Mouse (Mus musculus) lung, postnatal 0 days (tissue): Measurements from ENCODE around the gene Bola1. TPM values are rescaled to one million over a fixed set of nuclear protein-coding genes. Genes with fewer than 3 reads are reported as not detected.

Source experiments
- ATAC-seq: fragments of 200-750 bp; cut with Nextera tagmentation; 2 replicates; pipeline ENCODE4 v1.8.0; 2017; ENCODE audit warnings: moderate library complexity
- DNase-seq: peaks from one replicate; pipeline ENCODE4 v3.0.0-alpha.2; 2016; ENCODE audit warnings: low spot score
- H3K27ac ChIP-seq: fragments of 300-500 bp; sonication (generic); 2 replicates; pipeline ENCODE4 v1.5.1; 2014; ENCODE audit warnings: antibody characterized with exemption, mild to moderate bottlenecking, low read length, mixed read lengths
- H3K27me3 ChIP-seq: fragments of 300-500 bp; sonication (generic); replicated peaks from 2 replicates; pipeline ENCODE4 v1.6.1; 2014; ENCODE audit warnings: low read length, mixed read lengths; ENCODE audit not compliant: insufficient read depth
- H3K36me3 ChIP-seq: fragments of 300-500 bp; sonication (generic); 2 replicates; pipeline ENCODE4 v1.6.1; 2014; ENCODE audit warnings: low read length, mixed read lengths; ENCODE audit not compliant: insufficient read depth
- H3K4me1 ChIP-seq: fragments of 300-500 bp; sonication (generic); 2 replicates; pipeline ENCODE4 v1.6.1; 2014; ENCODE audit warnings: antibody characterized with exemption, low read depth, low read length, mixed read lengths; ENCODE audit not compliant: insufficient read depth
- H3K4me2 ChIP-seq: fragments of 300-500 bp; sonication (generic); replicated peaks from 2 replicates; pipeline ENCODE4 v1.6.1; 2014; ENCODE audit warnings: low read depth, mild to moderate bottlenecking, low read length, moderate library complexity, mixed read lengths
- H3K4me3 ChIP-seq: fragments of 300-500 bp; sonication (generic); 2 replicates; pipeline ENCODE4 v1.5.1; 2014; ENCODE audit warnings: low read depth, low read length
- H3K9ac ChIP-seq: fragments of 300-500 bp; sonication (generic); replicated peaks from 2 replicates; pipeline ENCODE4 v1.6.1; 2014; ENCODE audit warnings: low read depth, mild to moderate bottlenecking
- H3K9me3 ChIP-seq: fragments of 300-500 bp; sonication (generic); 2 replicates; pipeline ENCODE4 v1.6.1; 2016; ENCODE audit warnings: low read length, mixed read lengths
- CTCF ChIP-seq: IDR thresholded peaks from 2 replicates; pipeline ENCODE4 v1.5.1; 2016; ENCODE audit warnings: antibody characterized with exemption, mild to moderate bottlenecking
- EP300 ChIP-seq: IDR thresholded peaks from 2 replicates; pipeline ENCODE4 v1.6.1; 2016; ENCODE audit warnings: antibody characterized with exemption, mild to moderate bottlenecking, control low read depth
- WGBS: fragments of 180-500 bp; shearing (Covaris S2); extraction: QIAGEN DNeasy Blood & Tissue Kit; methylation state at CpG from one replicate; pipeline ENCODE4 v1.1.7; 2014; 5-methylcytosine and 5-hydroxymethylcytosine counted together
- polyA plus RNA-seq: library from polyadenylated mRNA; unstranded; fragments of >200 nt; fragmentation: Nextera tagmentation; extraction: Ambion mirVana; gene quantifications from 2 replicates; pipeline ENCODE4 v1.2.1, GENCODE M21; 2015

Bola1 gene
- polyA plus RNA-seq, 1 experiment from 2014 or later: 50.1 TPM

DNA sequence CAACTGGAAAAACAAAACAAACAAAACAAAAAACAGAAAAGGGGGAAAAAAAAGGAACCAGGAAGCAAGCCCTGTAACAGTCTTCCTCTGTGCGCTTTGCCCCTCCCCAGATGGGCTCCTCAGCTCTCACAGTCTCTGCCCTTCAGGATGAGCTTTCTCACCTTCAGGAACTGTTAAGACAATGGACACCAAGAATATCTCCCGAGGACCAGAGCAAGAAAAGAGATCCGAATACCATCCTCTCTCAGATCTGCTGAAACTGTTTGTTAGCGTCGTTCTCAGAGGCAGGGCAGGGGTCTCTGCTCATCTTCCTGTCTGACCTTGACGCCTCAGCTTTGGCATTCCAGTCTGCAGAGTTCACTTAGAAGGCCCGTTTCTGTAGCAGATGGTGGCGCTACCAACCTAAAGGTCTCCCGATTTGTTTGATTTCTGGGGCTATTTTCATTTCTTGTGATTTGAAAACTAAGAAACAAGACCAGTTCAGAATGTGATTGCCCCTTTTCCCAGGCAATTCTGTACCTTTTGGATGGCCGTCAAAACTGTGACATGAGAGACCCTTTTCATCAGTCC, 48.4 kb downstream of the Bola1 start:
- peak overlapping the region; percentile 81; the same call in 1 of the 2 replicates for H3K4me3 ChIP-seq
- 42% methylated on average over 10 of the region's 10 CpGs for WGBS
- H3K27me3 ChIP-seq: no peaks in the 10 kb centered on the region
- H3K9ac ChIP-seq: 0 out of 2 replicates have a peak overlapping the region, but pooled peaks have one; percentile 5
- TF ChIP-seq EP300: no peak
- no peak for TF ChIP-seq CTCF
- H3K27ac ChIP-seq: peak overlapping the region; percentile 99
- H3K4me2 ChIP-seq: peak overlapping the region; percentile 87
- H3K4me1 ChIP-seq: peaks cover 19% of the 10 kb centered on the region; the same call in 1 of the 2 replicates
- no peak for ATAC-seq
- peak; percentile 27 for DNase-seq
- 0 out of 2 replicates have a peak, but pooled peaks cover 6% of the 10 kb centered on the region for H3K36me3 ChIP-seq
- no peaks in the 10 kb centered on the region for H3K9me3 ChIP-seq

DNA sequence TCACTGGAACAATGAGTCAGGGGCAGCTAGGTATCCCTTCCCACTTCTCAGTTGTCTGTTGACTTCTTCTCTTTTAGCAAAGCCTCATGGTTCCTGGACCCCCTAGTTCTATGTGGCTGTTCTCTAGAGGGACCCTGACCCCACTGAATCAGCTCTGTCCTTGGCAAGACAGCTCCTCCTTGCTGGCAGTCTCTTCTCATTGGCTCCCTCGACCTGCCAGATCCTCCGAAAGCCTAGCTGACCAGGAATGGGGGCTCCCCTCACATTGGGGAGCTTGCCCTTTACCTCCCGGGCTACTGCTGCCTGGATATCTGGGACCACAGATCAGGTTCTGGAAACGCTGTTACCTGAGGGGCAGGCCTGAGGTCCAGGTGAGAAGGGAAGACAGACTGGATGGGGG, 49.2 kb downstream of the Bola1 start:
- ATAC-seq: no peak
- H3K4me2 ChIP-seq: no peak overlapping the region

DNA sequence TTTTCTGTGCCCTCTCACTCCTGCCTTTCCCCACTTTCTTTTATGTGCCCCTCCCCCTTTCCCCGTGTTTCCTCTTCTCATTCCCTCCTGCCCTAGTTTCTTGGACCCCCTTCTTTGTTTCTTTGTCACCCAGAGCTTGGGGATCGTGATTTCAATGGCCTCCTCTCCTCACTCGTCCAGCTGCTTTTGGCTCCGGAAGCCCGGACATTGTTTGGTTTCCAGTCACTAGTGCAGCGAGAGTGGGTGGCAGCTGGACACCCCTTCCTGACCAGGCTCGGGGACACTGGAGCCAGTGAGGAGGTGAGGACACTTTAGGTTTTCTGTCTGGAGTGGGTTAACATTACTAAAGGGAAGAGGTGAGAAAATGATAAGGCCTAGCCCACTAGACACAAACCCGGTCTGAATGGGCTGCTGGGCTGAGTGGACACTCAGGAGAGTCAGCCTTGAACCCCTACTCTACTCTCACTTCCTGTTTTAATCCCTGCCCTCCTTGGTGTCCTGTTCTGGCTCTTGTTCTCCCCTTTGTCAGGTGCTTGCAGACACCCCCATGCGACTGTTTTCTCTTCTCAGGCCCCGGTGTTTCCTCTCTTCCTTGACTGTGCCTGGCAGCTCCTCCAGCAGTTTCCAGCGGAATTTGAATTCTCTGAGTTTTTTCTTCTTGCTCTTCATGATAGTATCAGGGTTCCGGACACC, 50.9 kb downstream of the Bola1 start:
- Histone ChIP-seq H3K4me2 (no peak overlapping the region), H3K27me3 (no peaks in the 10 kb centered on the region), H3K9ac (no peak overlapping the region), H3K4me1 (peaks cover 19% of the 10 kb centered on the region; the same call in 1 of the 2 replicates), H3K9me3 (no peaks in the 10 kb centered on the region), H3K27ac (no peak overlapping the region), H3K4me3 (no peak overlapping the region), H3K36me3 (no peaks in the 10 kb centered on the region)
- no peak for TF ChIP-seq EP300
- TF ChIP-seq CTCF: no peak
- WGBS: 44% methylated on average over 12 of the region's 12 CpGs
- DNase-seq: no peak
- no peak for ATAC-seq

More for the DNA sequence above, 49.2 kb downstream of the Bola1 start:
- Histone ChIP-seq H3K27me3 (no peaks in the 10 kb centered on the region), H3K9ac (no peak overlapping the region), H3K9me3 (no peaks in the 10 kb centered on the region), H3K36me3 (0 out of 2 replicates have a peak, but pooled peaks cover 5% of the 10 kb centered on the region), H3K27ac (no peak overlapping the region), H3K4me1 (peaks cover 19% of the 10 kb centered on the region; the same call in 1 of the 2 replicates), H3K4me3 (no peak overlapping the region)
- no peak for DNase-seq
- TF ChIP-seq CTCF: no peak
- TF ChIP-seq EP300: no peak
- 83% methylated on average over 4 of the region's 4 CpGs for WGBS

- Histone ChIP-seq H3K27ac (no peak overlapping the region), H3K36me3 (no peaks in the 10 kb centered on the region), H3K4me3 (no peak overlapping the region), H3K4me2 (no peak overlapping the region), H3K9ac (no peak overlapping the region), H3K9me3 (no peaks in the 10 kb centered on the region), H3K4me1 (peaks cover 16% of the 10 kb centered on the region; the same call in 1 of the 2 replicates), H3K27me3 (no peaks in the 10 kb centered on the region)
- 91% methylated on average over 6 of the region's 6 CpGs for WGBS
- TF ChIP-seq EP300 (no peak), CTCF (no peak)
- no peak for DNase-seq
- no peak for ATAC-seq
Measured at GRCm38 (mm10) chr3:96163040-96163439, 56.5 kb downstream of the Bola1 start.

DNA sequence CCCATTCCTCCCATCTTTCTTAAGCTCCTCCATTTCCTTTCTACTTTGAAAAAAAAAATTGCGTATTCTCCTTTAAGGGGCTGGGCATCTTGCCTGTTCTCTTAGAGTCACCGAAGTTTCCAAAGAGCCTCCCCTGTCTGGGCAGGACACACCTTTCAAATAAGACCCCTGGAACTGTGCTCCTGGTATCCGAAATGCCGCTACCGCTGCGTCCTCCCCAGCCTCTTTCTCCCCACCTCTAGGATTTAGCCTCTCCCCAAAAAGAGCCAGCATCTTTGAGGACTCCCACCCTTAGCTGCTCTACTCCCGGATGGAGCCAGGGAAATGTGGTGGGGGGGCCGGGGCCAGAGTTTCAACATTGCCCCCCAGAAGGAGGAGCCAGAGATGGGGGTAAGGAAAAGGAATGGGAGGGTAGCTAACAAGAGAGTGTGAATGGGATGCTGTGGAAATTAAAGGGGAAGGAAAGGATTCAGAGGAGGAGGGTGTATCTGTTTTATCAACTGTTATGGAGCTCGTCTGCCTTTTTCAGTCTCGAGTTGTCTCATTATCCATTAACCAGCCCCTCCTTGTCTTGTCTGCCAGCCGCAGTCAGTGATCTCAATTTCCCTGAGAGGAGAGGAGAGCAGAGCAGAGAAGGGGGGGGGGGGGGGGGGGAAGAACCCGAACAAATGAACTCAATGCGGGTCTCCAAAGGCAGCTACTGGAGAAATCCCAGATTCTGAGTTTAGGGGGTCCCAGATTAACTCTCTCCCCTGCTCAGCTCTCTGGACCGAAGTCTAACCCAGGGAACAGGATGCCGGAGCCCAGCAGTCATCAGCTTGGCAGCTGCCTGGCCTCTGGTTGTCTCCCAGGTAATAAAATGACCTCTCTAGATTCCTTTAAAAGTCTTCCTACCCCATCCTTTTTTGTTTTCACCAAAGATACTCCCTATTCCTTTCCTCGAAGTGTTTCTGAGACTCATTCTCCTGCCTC, 57.4 kb downstream of the Bola1 start, which contains the start of gene Mtmr11:
TSS of gene Mtmr11 (plus strand) at position 136 of the 972 bp plus-strand sequence.
- H3K27ac ChIP-seq: peak within 1 kb of the TSS; percentile 63
- H3K36me3 ChIP-seq: no peaks in the 10 kb centered on the region
- peaks cover 16% of the 10 kb centered on the region; the same call in 1 of the 2 replicates for H3K4me1 ChIP-seq
- WGBS: 8% methylated on average over 16 of the region's 16 CpGs
- H3K27me3 ChIP-seq: no peaks in the 10 kb centered on the region
- no peaks in the 10 kb centered on the region for H3K9me3 ChIP-seq
- peak within 1 kb of the TSS; percentile 44 for H3K9ac ChIP-seq
- peak within 1 kb of the TSS; percentile 43 for H3K4me3 ChIP-seq
- TF ChIP-seq EP300: no peak
- no peak for TF ChIP-seq CTCF
- DNase-seq: peak; percentile 82
- ATAC-seq: peak; percentile 22; the same call in 1 of the 2 replicates
- peak within 1 kb of the TSS; percentile 88 for H3K4me2 ChIP-seq
